Mouse (Mus musculus) frontal cortex, postnatal 14 days (tissue): Measurements from ENCODE around the gene Grin2d.

ENCODE experiments used
- DNase-seq, 2 experiments: peaks; one replicate each; pipeline ENCODE4 v3.0.0; 2022; ENCODE audit warnings: low spot score in 2 of 2

The Grin2d gene

DNA sequence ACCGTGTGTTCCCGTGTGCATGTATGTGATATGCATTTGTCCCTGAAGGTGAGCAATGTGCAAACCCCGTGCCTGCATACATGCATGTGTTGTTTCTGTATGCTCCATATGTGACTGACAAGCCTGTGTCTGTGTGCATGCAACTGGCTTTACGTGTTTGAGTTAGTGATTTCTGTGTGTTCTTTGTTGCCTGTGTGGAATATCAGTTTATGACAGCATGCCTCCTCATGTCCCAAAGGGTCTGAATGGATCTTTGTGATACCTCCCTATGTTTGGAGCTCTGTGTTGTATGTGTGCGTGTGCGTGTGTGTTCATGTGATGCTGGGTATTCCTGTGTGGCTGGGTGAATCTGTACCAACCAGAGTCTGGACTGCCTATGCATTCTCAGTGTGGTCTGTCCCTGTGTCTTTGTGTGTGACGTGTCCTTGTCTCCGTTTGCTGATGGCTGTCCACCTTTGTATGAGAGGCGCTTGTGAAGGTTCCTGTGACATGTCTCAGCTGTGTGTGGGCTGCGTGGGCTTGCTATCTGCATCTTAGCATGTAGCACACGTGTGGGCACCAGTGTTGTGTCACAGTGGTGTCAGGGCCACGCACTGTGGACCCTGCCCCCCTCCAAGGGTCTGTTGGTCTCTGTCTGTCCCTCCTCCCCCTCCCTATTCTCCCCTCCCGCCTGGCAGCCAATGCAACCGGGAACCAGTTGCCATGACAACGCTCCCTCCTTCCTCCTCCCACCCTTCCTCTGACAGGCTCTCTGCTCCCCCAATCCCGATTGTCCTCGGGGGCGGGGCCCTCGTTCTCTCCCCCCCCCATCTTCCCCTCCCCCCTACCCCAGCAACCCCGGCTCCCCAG is 93.4 kb downstream of the Grin2d start, which contains the start of gene Sult2b1:
Sult2b1 (minus strand) TSS at position 146 of the 849 bp plus-strand sequence.
- peak; percentile 85 to 88 for DNase-seq

GRCm38 (mm10) chr7:45783511-45784091 is 94.6 kb downstream of the Grin2d start, which contains the start of gene Lmtk3:
Gene Lmtk3 (plus strand): TSS chr7:45783738.
- DNase-seq: peak; percentile 67 to 71

GRCm38 (mm10) chr7:45782271-45782670 is 95.9 kb downstream of the Grin2d start:
- DNase-seq: no peak
